In the genomic region with DNA sequence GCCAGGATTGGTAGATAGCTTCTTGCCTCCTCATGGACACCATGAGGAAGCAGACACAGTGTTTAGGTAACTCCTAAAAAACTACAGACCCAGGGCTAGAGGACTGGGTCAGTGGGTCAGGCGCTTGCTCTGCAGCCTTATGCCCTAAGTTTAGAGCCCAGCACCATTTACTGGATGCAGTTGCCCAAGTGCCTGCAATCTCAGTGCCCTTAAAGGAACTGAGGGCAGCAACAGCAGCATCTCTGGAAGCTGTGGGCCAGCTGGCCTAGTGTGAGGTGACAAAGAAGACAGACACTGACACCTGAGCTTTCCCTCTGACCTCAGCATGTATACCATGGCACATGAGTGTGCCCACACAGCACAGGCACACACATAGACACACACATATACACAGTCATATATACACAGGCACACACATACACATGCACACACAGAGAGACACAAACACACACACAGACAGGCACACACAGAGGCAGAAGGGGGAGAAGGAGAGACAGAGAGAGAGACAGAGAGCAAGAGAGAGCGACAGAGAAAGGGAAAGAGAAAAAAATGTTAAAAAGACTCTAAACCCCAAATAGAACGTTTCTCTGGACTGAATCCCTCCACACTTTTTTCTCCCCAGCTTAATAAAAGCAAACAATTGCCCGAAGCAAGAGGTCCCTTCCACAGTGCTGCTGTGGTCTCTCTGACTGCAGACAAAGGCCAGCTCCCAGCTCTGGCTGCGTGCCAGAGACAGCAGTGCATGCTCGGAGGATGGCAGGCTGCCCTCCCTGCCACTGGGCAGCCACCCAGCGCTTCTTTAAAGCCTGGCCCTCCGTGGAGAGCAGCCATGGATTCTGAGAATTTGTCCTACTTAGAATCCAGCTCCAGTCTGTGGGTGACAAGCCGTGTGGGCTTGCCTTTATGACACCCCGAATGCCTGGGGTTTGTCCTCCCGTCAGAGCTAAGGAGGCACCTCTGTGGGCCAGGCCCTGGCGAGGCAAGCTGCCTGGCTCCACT, we compare ENCODE assay signal across 7 mouse cellular contexts.
DNase-seq lines count a peak whose midpoint lies in the region; ATAC-seq lines count a peak whose summit lies in the region.

No protein-coding gene starts in this region.

- H3K27ac ChIP-seq in embryonic facial prominence, embryonic 11.5 days (replicated peaks; ENCODE audit: low read depth, low read length): no peak overlapping the region
- peak overlapping the region; percentile 15; the same call in 1 of the 2 replicates for H3K27ac ChIP-seq in limb, embryonic 13.5 days

- ATAC-seq in embryonic facial prominence, embryonic 11.5 days (replicated peaks; ENCODE audit: insufficient number of reproducible peaks, low FRiP score, low TSS enrichment, low read depth): no peak; the same call in 1 of the 2 replicates
- ATAC-seq in limb, embryonic 13.5 days (ENCODE audit: low FRiP score, low read depth): no peak

- 0 out of 2 replicates have a peak overlapping the region, but pooled peaks have one; percentile 13 for H3K9ac ChIP-seq in embryonic facial prominence, embryonic 11.5 days (replicated peaks; ENCODE audit: low read length)
- H3K9ac ChIP-seq in limb, embryonic 13.5 days: 0 out of 2 replicates have a peak overlapping the region, but pooled peaks have one; percentile 19

- H3K36me3 ChIP-seq in embryonic facial prominence, embryonic 11.5 days (replicated peaks; ENCODE audit: control insufficient read depth, insufficient read depth, low read depth, low read length): no peaks in the 10 kb centered on the region
- no peaks in the 10 kb centered on the region for H3K36me3 ChIP-seq in limb, embryonic 13.5 days

- no peak overlapping the region for H3K4me3 ChIP-seq in embryonic facial prominence, embryonic 11.5 days (ENCODE audit: low read depth, low read length)
- no peak overlapping the region for H3K4me3 ChIP-seq in limb, embryonic 13.5 days

- no peaks in the 10 kb centered on the region for H3K27me3 ChIP-seq in embryonic facial prominence, embryonic 11.5 days (ENCODE audit: control insufficient read depth, insufficient read depth, low read length)
- H3K27me3 ChIP-seq in limb, embryonic 13.5 days: no peaks in the 10 kb centered on the region

- H3K4me2 ChIP-seq in embryonic facial prominence, embryonic 11.5 days (ENCODE audit: low read depth, low read length): no peak overlapping the region
- H3K4me2 ChIP-seq in limb, embryonic 13.5 days (replicated peaks): no peak overlapping the region

- H3K4me1 ChIP-seq in embryonic facial prominence, embryonic 11.5 days (ENCODE audit: control insufficient read depth, insufficient read depth, low read length): peaks cover 3% of the 10 kb centered on the region; the same call in 1 of the 2 replicates
- peaks cover 9% of the 10 kb centered on the region for H3K4me1 ChIP-seq in limb, embryonic 13.5 days

- no peaks in the 10 kb centered on the region for H3K9me3 ChIP-seq in embryonic facial prominence, embryonic 11.5 days (replicated peaks; ENCODE audit: control insufficient read depth, low read length)
- no peaks in the 10 kb centered on the region for H3K9me3 ChIP-seq in limb, embryonic 13.5 days

- WGBS in embryonic facial prominence, embryonic 11.5 days: 72% methylated on average over 12 of the region's 12 CpGs
- WGBS in limb, embryonic 13.5 days: 51% methylated on average over 12 of the region's 12 CpGs

- DNase-seq in adrenal gland, postnatal 4 days (ENCODE audit: low spot score in 2 of 2): peak; percentile 37 to 57
- peak; percentile 39 for DNase-seq in embryonic facial prominence, embryonic 11.5 days (ENCODE audit: low spot score)
- DNase-seq in gonadal fat pad, adult 2 months (ENCODE audit: low read depth): peak; percentile 6
- peak; percentile 63 to 74 for DNase-seq in kidney, adult 8-10 months
- DNase-seq in ovary, postnatal 10 days (ENCODE audit: low spot score): peak; percentile 41
- no peak for DNase-seq in thymus, postnatal 0 days (ENCODE audit: low spot score)
